Mouse (Mus musculus): ENCODE measurements around the gene Mapk12. TPM values are rescaled to one million over a fixed set of nuclear protein-coding genes. Genes with fewer than 3 reads are reported as not detected.

Gene Mapk12
- total and polyA plus RNA-seq, 2 experiments from 2014 or later, result 18.9 to 55.2 TPM

DNA sequence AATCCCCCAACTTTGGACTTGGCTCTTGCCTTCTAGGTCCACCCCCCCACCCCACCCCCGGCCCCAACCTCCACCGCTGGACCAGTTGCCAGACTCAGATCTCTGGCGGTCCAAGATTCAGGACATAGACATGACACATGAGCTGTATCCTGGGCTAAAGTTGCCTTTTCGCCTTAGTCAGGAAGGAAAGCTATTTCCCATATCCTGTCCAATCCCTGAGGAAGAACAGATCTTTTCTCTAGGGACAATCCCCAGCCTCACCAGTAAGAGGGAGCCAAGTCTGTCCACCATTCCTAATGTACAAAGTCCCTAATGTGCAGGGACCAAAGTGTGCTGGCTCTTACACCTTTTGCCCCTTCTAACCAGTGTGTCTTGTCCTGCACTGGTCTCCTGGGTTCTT is 1.4 kb upstream of the Mapk12 start:
- Histone ChIP-seq H3K4me1 (ENCODE audit: control insufficient read depth, insufficient read depth) (peaks cover 10% of the 10 kb centered on the region), H3K4me2 (ENCODE audit: low read depth, low read length) (no peak overlapping the region), H3K9ac (replicated peaks; ENCODE audit: low read depth, low read length) (no peak overlapping the region), H3K36me3 (replicated peaks; ENCODE audit: control insufficient read depth, insufficient read depth, low read length) (no peaks in the 10 kb centered on the region), H3K27me3 (ENCODE audit: control insufficient read depth, insufficient read depth, low read length) (peaks cover 33% of the 10 kb centered on the region), H3K27ac (ENCODE audit: low read depth) (no peak overlapping the region), H3K9me3 (replicated peaks; ENCODE audit: control insufficient read depth, low read length) (no peaks in the 10 kb centered on the region), H3K4me3 (ENCODE audit: low read depth, low read length) (no peak overlapping the region)
- no peak for DNase-seq (ENCODE audit: low spot score)
- ATAC-seq (ENCODE audit: insufficient read depth, low read depth), result no peak
- WGBS, result 38% methylated on average over 4 of the region's 4 CpGs
- TF ChIP-seq CTCF (IDR thresholded peaks at IDR 0.05; ENCODE audit: low read depth), result no peak
- no peak for TF ChIP-seq EP300 (IDR thresholded peaks at IDR 0.05; ENCODE audit: low read depth)

DNA sequence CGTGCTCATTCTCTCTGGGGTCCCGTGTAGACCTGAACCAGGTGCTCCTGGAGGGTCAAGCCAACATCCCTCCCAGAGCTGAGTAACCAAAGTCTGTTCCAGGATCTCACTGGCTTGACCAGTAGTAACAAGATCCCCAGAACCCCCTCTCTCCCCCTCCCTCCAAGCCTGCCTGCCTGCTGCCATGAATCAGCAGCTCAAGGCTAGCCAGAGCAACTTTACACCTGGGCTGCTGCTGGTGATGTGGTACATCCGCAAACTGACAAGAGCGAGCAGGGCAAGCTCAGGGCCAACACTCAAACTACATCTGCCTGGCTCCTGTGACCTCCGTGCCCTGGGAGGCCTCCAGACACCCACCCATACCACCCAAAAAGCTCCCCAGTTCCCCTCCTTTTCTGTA is 940 bp upstream of the Mapk12 start:
- Histone ChIP-seq H3K27ac (ENCODE audit: low read depth) (no peak overlapping the region), H3K9me3 (replicated peaks; ENCODE audit: control insufficient read depth, low read length) (no peaks in the 10 kb centered on the region), H3K27me3 (ENCODE audit: control insufficient read depth, insufficient read depth, low read length) (peaks cover 28% of the 10 kb centered on the region), H3K4me1 (ENCODE audit: control insufficient read depth, insufficient read depth) (peaks cover 6% of the 10 kb centered on the region; the same call in 1 of the 2 replicates), H3K4me2 (ENCODE audit: low read depth, low read length) (no peak overlapping the region), H3K36me3 (replicated peaks; ENCODE audit: control insufficient read depth, insufficient read depth, low read length) (no peaks in the 10 kb centered on the region), H3K4me3 (ENCODE audit: low read depth, low read length) (no peak overlapping the region), H3K9ac (replicated peaks; ENCODE audit: low read depth, low read length) (no peak overlapping the region)
- DNase-seq (ENCODE audit: low spot score), result no peak
- ATAC-seq (ENCODE audit: insufficient read depth, low read depth), result no peak
- WGBS, result 39% methylated on average over 5 of the region's 5 CpGs
- TF ChIP-seq CTCF (IDR thresholded peaks at IDR 0.05; ENCODE audit: low read depth) (no peak), EP300 (IDR thresholded peaks at IDR 0.05; ENCODE audit: low read depth) (no peak)

DNA sequence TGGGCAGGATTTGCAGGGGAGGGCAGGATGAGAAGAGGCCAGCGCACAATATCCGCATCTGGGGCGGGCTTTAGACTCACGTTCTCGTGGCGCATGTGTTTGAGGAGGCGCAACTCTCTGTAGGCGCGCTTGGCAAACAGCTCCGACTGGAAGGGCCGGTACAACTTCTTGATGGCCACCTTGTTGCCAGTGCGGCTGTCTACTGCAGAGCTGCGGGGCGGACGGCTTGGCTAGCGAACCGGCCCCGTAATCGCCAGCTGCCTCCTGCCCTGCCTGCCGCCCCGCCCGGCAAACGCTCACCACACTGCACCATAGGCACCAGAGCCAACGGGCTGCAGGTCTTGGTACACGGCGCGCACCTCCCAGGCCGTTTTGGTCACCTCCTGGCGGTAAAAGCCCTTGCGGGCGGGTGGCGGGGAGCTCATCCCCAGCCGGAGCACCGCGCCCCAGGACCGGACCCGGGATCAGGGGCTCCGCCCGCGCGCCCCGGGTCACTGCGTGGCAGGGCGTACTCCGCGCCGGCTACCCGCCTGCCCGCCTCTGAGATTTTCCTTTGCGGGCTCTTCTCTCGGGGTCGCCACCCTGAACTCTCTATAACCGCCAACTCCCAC is 350 bp downstream of the Mapk12 start:
- Histone ChIP-seq H3K4me1 (ENCODE audit: control insufficient read depth, insufficient read depth) (peaks cover 6% of the 10 kb centered on the region; the same call in 1 of the 2 replicates), H3K27ac (ENCODE audit: low read depth) (0 out of 2 replicates have a peak overlapping the region, but pooled peaks have one; percentile 23), H3K36me3 (replicated peaks; ENCODE audit: control insufficient read depth, insufficient read depth, low read length) (no peaks in the 10 kb centered on the region), H3K4me3 (ENCODE audit: low read depth, low read length) (peak overlapping the region; percentile 68), H3K9ac (replicated peaks; ENCODE audit: low read depth, low read length) (peak overlapping the region; percentile 47), H3K9me3 (replicated peaks; ENCODE audit: control insufficient read depth, low read length) (no peaks in the 10 kb centered on the region), H3K27me3 (ENCODE audit: control insufficient read depth, insufficient read depth, low read length) (peaks cover 15% of the 10 kb centered on the region), H3K4me2 (ENCODE audit: low read depth, low read length) (peak overlapping the region; percentile 95)
- no peak for TF ChIP-seq CTCF (IDR thresholded peaks at IDR 0.05; ENCODE audit: low read depth)
- TF ChIP-seq EP300 (IDR thresholded peaks at IDR 0.05; ENCODE audit: low read depth), result no peak
- DNase-seq (ENCODE audit: low spot score) (peak; percentile 56), ATAC-seq (ENCODE audit: insufficient read depth, low read depth) (peak; percentile 25)
- WGBS, result under 1% methylated on average over 53 of the region's 53 CpGs

DNA sequence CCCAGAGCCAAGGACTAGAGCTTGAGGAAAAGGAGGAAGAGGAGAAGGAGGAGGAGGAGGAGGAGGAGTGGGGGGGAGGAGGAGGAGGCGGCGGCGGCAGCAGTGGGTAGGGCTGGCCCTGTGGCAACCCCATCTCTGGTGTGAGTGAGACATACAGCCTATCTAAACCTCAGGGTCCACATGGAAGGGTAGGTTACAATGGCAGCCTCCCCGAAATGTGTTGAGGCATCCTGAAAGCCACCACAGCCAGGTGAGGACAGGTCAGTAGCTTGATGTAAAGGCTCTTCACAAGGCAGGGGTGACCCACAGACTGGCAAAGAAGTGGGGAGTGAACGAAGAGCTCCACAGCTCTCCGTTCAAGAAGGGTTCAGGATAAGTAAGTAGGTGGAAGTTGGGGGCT is 2.0 kb downstream of the Mapk12 start:
- H3K4me2 ChIP-seq (ENCODE audit: low read depth, low read length), result no peak overlapping the region
- DNase-seq (ENCODE audit: low spot score) (no peak), ATAC-seq (ENCODE audit: insufficient read depth, low read depth) (no peak)
- peaks cover 9% of the 10 kb centered on the region; the same call in 1 of the 2 replicates for H3K27me3 ChIP-seq (ENCODE audit: control insufficient read depth, insufficient read depth, low read length)
- H3K9me3 ChIP-seq (replicated peaks; ENCODE audit: control insufficient read depth, low read length), result no peaks in the 10 kb centered on the region
- peaks cover 6% of the 10 kb centered on the region; the same call in 1 of the 2 replicates for H3K4me1 ChIP-seq (ENCODE audit: control insufficient read depth, insufficient read depth)
- TF ChIP-seq EP300 (IDR thresholded peaks at IDR 0.05; ENCODE audit: low read depth), result no peak
- TF ChIP-seq CTCF (IDR thresholded peaks at IDR 0.05; ENCODE audit: low read depth), result no peak
- no peak overlapping the region for H3K4me3 ChIP-seq (ENCODE audit: low read depth, low read length)
- H3K9ac ChIP-seq (replicated peaks; ENCODE audit: low read depth, low read length), result no peak overlapping the region
- 90% methylated on average over 6 of the region's 6 CpGs for WGBS
- H3K27ac ChIP-seq (ENCODE audit: low read depth), result no peak overlapping the region
- no peaks in the 10 kb centered on the region for H3K36me3 ChIP-seq (replicated peaks; ENCODE audit: control insufficient read depth, insufficient read depth, low read length)

DNA sequence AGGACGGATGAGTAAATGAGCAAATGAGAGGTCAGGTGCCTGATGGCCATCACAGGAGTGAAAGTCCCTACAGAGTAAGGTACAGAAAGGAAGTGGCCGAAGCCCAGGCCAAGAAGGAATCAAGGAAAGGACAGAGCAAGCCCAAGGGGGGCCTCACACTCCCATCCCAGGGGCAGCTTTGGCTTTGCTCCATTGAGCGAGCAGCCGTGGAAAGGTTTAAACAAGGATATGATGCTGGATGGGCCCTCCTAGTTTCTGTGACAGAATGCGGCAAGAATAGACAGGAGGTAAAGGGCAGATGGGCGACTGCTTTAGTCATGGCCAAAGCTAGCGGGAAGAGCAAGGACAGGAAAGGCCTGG is 2.5 kb downstream of the Mapk12 start:
- no peak for TF ChIP-seq CTCF (IDR thresholded peaks at IDR 0.05; ENCODE audit: low read depth)
- TF ChIP-seq EP300 (IDR thresholded peaks at IDR 0.05; ENCODE audit: low read depth), result no peak
- no peak for DNase-seq (ENCODE audit: low spot score)
- no peak for ATAC-seq (ENCODE audit: insufficient read depth, low read depth)
- no peaks in the 10 kb centered on the region for H3K36me3 ChIP-seq (replicated peaks; ENCODE audit: control insufficient read depth, insufficient read depth, low read length)
- no peak overlapping the region for H3K27ac ChIP-seq (ENCODE audit: low read depth)
- no peak overlapping the region for H3K9ac ChIP-seq (replicated peaks; ENCODE audit: low read depth, low read length)
- H3K27me3 ChIP-seq (ENCODE audit: control insufficient read depth, insufficient read depth, low read length), result peaks cover 9% of the 10 kb centered on the region; the same call in 1 of the 2 replicates
- peaks cover 6% of the 10 kb centered on the region; the same call in 1 of the 2 replicates for H3K4me1 ChIP-seq (ENCODE audit: control insufficient read depth, insufficient read depth)
- no peak overlapping the region for H3K4me2 ChIP-seq (ENCODE audit: low read depth, low read length)
- H3K9me3 ChIP-seq (replicated peaks; ENCODE audit: control insufficient read depth, low read length), result no peaks in the 10 kb centered on the region
- 74% methylated on average over 7 of the region's 7 CpGs for WGBS
- no peak overlapping the region for H3K4me3 ChIP-seq (ENCODE audit: low read depth, low read length)

Measured in heart, postnatal 0 days (tissue).